Mouse (Mus musculus): ENCODE results near the gene Gm17555.

DNA sequence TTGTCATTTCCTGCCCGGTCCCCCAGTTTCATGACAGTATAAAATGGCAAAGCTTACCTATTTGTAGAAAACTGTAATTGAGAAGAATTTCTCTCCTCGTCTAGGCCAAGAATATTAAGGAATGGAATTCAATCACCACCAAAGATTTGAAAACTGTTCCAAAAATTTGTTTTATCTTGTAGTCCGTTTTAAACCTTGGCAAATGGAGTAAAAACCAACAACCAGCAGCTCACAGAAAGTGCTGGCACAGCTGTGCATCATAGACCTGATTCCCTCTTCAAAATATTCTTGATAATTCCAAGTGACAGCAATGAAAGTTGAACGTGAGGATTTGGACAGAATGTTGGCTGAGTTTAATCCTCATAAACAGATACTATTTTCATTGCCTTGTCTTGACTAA, 23.6 kb upstream of the Gm17555 start:
- TF ChIP-seq EP300 (IDR thresholded peaks at IDR 0.05; ENCODE audit: low read depth) (no peak), CTCF (IDR thresholded peaks at IDR 0.05; ENCODE audit: low read depth) (no peak)
